Mouse (Mus musculus) layer of hippocampus, adult 2 months (tissue): ENCODE measurements around the gene Homez. TPM values are rescaled to one million over a fixed set of nuclear protein-coding genes. Genes with fewer than 3 reads are reported as not detected.
A peak's percentile ranks its signal among the peaks of the same experiment; 100 is the strongest.

Source experiments
- DNase-seq, 2 experiments: peaks; one replicate each; pipeline ENCODE4 v3.0.0; 2022; ENCODE audit warnings: low spot score in 2 of 2
- H3K27ac ChIP-seq: fragments of 200-600 bp; 2 replicates; pipeline ENCODE4 v1.8.1; 2022
- H3K4me3 ChIP-seq: fragments of 200-600 bp; 2 replicates; pipeline ENCODE4 v1.8.1; 2022; ENCODE audit warnings: mild to moderate bottlenecking
- CTCF ChIP-seq: fragments of 200-600 bp; conservative IDR thresholded peaks from 2 replicates; pipeline ENCODE4 v1.8.1; 2022; ENCODE audit warnings: antibody characterized with exemption, mild to moderate bottlenecking, moderate library complexity
- long read RNA-seq, 2 experiments: library from polyadenylated mRNA; stranded (forward); transcript quantifications; one replicate each; pipeline ENCODE4 v2.0.0; 2021; ENCODE audit warnings: borderline mapping rate in 2 of 2
- total RNA-seq, 2 experiments: library from RNA; stranded (reverse); gene quantifications; 2 replicates each; pipeline ENCODE4 v1.2.3; 2021

The Homez gene
- total RNA-seq, result 10 to 100 TPM; 22.0 to 22.2 TPM
- long read RNA-seq, experiment 1, full-length matches to known transcripts, result 17 of 20 reads
- long read RNA-seq, experiment 1, partial matches to known transcripts, result 0 of 20 reads
- long read RNA-seq, experiment 1, other reads (novel, unspliced or antisense), result 3 of 20 reads
- long read RNA-seq, experiment 2, full-length matches to known transcripts, result 17 of 19 reads
- long read RNA-seq, experiment 2, partial matches to known transcripts, result 0 of 19 reads
- long read RNA-seq, experiment 2, other reads (novel, unspliced or antisense), result 2 of 19 reads

GRCm38 (mm10) chr14:54870861-54871260 is at the start of gene Homez:
Gene Homez, minus strand, starts transcription at chr14:54870961.
- TF ChIP-seq CTCF, result no peak
- DNase-seq, result no peak
- H3K4me3 ChIP-seq, result no peak within 1 kb of the TSS
- no peak within 1 kb of the TSS for H3K27ac ChIP-seq

- H3K4me3 ChIP-seq, result no peak overlapping the region
- no peak for TF ChIP-seq CTCF
- H3K27ac ChIP-seq, result no peak overlapping the region
- DNase-seq, result no peak
Observed at GRCm38 (mm10) chr14:54920076-54920685, 49.4 kb upstream of the Homez start.

DNA sequence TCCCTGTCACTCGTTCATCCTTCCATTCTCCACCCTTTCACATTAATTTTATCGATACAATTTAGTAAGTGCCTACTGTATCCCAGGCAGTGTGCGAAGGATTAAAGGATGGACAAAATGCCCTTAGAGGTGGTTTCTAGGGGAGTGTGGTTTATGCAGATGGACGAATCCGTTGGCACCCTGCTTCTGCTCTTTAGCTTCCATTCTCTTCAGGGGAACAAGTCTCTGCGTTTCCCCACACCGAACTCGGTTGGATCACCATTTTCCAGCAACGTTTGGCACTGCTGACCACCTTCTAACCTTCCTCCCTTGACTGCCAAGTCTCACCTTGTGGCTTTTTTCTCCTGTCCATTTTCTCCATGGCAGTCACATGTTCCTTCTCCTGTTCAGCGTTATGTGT is 42.6 kb upstream of the Homez start:
- peak overlapping the region; percentile 100 for H3K27ac ChIP-seq
- TF ChIP-seq CTCF, result no peak
- H3K4me3 ChIP-seq, result peak overlapping the region; percentile 99
- DNase-seq, result no peak

DNA sequence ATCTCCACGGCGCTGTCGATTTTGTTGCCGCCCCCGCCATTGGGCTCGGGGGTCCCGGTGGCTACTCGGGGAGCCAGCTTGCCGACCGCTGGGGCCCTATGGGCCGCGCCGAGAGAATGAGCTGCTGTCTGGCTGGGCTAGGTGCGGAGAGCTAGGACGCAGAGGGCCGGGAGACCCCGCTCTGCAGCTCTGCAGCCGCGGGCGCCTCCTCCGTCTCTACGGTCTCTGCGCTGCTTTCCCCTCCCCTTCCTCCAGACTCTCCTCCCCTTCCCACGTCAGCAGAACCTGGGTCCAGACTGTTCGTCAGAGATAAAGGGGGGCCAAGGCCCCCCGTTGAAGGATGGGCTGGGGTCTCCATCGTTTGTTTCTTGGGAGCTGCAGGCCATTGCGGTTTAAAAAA is 42.1 kb upstream of the Homez start, which contains the start of gene Slc22a17:
TSS of gene Slc22a17 (minus strand) at position 247 of the 400 bp plus-strand sequence.
- H3K27ac ChIP-seq, result peak within 1 kb of the TSS; percentile 100
- TF ChIP-seq CTCF, result no peak; the same call in 1 of the 2 replicates
- peak within 1 kb of the TSS; percentile 99 for H3K4me3 ChIP-seq
- peak; percentile 84 to 86 for DNase-seq

DNA sequence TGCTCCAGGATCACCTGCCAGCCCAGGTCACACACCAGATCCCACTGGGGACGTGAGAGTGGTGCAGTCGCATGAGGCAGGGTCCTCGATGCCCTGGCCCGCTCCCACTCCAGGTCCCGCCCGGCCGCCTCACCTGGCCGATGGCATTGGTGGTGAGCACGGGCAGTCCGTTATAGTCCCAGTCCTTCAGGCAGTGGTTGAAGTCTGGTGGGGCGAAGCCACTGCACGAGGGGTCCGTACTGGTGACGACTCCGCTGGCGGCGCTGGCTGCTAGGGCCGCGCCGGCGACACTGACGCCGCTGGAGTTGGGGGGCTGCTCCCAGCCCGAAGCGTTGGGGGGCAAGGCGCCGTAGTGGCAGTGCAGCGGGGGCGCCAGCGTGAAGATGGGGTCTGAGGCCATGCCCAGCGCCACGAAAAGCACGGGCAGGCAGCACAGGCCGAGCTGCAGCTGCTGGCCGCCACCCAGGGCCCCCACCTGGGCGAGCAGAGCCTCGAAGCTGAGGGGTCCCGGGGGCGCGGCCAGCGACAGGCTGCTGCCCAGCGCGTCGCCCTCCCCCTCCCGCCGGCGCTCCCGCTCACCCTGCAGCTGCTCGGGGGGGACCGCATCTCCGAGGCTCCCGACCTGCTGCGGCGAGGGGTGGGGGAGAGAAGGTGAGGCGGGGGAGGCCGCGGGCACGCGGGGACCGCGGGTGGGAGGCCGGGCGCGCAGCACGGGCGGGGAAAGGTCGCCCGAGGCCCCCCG is 41.5 kb upstream of the Homez start:
- H3K27ac ChIP-seq, result peak overlapping the region; percentile 100
- H3K4me3 ChIP-seq, result peak overlapping the region; percentile 99
- TF ChIP-seq CTCF, result no peak
- no peak for DNase-seq

DNA sequence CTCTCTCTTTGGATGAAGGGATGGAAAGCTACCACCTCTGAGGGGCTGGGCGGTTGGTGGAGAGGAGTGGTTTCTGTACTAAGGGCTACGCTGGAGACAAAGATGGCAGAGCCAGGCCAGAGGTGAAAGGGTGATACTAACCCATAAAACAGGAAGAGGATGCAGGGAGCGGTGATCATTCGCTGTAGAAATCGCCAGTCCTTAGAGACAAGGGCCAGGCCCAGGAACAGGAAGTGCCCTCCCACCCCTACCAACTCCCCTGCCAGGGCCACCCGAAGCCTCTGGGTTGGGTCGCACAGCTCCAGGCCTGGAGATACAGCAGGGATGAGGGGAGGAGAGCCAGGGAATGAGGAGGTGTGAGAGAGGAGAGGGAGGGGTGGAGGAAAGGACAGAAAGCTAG is 37.9 kb upstream of the Homez start:
- no peak for TF ChIP-seq CTCF
- Histone ChIP-seq H3K4me3 (no peak overlapping the region), H3K27ac (peak overlapping the region; percentile 36; the same call in 1 of the 2 replicates)
- DNase-seq, result no peak

GRCm38 (mm10) chr14:54903641-54904040 is 32.9 kb upstream of the Homez start:
- DNase-seq, result no peak
- Histone ChIP-seq H3K27ac (no peak overlapping the region), H3K4me3 (no peak overlapping the region)
- TF ChIP-seq CTCF, result no peak

DNA sequence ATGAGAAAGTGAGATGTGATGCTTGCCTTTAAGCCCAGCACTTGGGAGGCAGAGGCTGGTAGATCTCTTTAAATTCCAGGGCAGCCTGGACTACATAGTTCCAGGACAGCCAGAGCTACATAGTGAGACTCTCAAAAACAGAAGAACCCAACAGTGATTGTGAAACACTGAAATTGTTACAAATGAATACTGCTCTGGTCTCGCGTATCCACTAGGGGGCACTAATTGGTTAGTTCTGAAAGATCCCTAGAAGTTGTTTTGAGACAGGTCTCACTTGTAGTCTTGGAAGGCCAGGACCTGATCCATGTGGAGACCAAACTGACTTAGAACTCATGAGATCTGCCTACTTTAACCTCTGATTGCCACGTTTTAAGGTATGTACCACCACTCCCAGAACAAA is 29.6 kb upstream of the Homez start:
- H3K4me3 ChIP-seq, result no peak overlapping the region
- DNase-seq, result peak; percentile 83 to 87
- H3K27ac ChIP-seq, result peak overlapping the region; percentile 61
- peak; percentile 95 for TF ChIP-seq CTCF

DNA sequence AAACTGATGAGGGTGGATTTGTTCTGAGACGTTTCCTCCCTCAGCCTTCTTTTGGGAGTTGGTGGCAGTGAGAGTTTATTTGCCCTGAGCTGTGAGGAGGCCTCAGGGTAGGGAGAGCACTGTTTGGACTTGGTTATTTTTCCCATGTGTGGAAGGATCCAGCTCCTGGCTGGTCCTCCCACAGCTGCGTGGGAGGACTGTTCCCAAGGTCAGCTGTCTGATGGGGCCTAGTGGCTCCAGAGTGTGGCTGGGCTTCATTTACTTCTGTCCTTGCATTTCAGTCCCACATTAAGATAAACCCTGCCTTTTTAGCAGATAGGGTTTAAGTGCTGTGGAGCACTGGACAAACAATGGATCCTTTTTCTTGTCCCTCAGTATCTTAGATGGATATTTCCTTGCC is 26.7 kb upstream of the Homez start:
- no peak for DNase-seq
- Histone ChIP-seq H3K27ac (no peak overlapping the region), H3K4me3 (no peak overlapping the region)
- TF ChIP-seq CTCF, result no peak

DNA sequence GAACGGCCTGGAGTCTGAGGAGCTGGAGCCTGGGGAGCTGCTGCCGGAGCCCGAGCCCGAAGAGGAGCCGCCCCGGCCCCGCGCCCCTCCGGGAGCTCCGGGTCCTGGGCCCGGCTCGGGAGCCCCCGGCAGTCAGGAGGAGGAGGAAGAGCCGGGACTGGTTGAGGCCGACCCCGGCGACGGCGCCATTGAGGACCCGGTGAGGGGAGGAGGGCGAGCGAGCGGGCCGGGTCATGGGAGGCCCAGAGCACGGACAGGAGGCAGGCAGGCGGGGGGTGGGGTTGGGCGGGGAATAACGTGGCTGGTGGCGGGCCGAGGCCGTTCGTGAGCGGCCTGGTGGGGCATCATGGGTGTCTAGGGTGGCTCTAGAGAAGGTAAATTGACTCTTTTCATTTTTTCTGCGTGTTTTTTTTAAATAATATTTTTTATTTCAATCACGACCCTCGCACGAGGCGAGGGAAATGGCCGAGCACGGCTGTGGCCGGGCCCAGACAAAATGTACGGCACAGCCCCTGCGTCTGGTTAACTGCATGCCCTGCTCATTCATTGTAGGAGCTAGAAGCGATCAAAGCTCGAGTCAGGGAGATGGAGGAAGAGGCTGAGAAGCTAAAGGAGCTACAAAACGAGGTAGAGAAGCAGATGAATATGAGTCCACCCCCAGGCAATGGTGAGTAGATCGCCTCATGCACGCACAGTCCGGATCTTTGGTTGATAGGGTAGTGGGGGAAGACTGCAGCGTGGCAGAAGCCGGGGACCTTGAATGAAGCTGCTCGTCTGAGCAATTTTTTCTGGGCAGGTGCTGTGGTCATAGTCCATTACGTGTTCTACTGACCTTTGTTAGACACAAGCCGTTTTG is 23.8 kb upstream of the Homez start:
- TF ChIP-seq CTCF, result no peak
- Histone ChIP-seq H3K4me3 (peak overlapping the region; percentile 93), H3K27ac (peak overlapping the region; percentile 99)
- peak in 1 of 2 experiments; percentile 42 for DNase-seq

DNA sequence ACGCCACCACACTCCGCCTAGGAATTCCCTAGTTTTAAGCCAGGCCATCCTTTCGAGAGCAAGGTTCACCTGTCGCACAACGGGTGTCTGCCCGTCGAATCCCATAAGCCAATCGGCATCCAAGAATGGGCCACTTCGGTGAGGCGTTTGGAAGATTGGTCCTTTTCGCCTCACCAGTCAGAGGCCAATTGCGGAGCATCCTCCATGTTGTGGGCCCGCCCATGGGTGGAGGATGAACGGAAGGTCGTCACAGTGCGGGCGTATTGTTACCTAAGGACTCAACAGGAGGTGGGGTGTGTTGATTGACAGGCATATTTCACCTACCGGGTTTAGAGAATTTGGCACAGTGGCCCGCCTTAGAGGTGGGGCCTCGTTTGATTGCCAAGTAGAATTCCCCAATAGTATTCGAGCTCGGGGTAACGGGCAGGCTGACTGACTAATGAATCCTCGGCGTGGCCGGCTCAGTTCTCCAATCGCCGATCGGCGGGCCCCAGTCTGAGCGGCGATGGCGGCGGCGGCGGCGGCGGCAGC is 23.0 kb upstream of the Homez start:
- TF ChIP-seq CTCF, result 0 out of 2 replicates have a peak, but pooled peaks have one; percentile 2
- Histone ChIP-seq H3K4me3 (peak overlapping the region; percentile 57), H3K27ac (peak overlapping the region; percentile 99)
- DNase-seq, result peak; percentile 97 to 100

GRCm38 (mm10) chr14:54892200-54892599 is 21.4 kb upstream of the Homez start, which contains the start of gene Pabpn1:
Gene Pabpn1, plus strand, starts transcription at chr14:54892500.
- no peak for TF ChIP-seq CTCF
- peak within 1 kb of the TSS; percentile 57 for H3K4me3 ChIP-seq
- H3K27ac ChIP-seq, result peak within 1 kb of the TSS; percentile 91
- DNase-seq, result no peak
